Mouse (Mus musculus) retina, adult 2 months (tissue): ENCODE measurements around the gene Fstl4.

Experiments
- DNase-seq: peaks from one replicate; pipeline ENCODE4 v3.0.0-alpha.2; 2012; ENCODE audit warnings: low read depth, low spot score

The Fstl4 gene

DNA sequence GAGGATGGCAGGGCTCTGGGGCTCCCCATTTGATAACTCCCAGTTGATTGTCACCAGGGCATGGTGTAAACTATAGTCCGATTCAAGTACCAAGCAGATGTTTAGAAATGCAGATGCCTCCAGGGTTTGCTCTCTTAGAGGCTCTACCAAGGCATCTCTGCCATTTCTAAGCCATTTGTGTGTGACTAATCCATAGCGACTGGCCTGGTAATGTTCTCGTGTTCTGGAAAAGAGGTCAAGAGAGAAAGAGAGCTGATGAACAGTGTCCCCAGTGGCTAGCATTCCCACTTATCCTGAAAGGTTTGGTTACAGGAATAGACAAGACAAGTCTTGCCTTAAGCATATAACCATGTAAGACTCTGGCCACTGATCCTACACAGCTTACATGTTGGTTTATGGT is 3.5 kb downstream of the Fstl4 start:
- peak; percentile 9 for DNase-seq

- DNase-seq = no peak
Observed at GRCm38 (mm10) chr11:52773073-52773472, 8.6 kb downstream of the Fstl4 start.

DNA sequence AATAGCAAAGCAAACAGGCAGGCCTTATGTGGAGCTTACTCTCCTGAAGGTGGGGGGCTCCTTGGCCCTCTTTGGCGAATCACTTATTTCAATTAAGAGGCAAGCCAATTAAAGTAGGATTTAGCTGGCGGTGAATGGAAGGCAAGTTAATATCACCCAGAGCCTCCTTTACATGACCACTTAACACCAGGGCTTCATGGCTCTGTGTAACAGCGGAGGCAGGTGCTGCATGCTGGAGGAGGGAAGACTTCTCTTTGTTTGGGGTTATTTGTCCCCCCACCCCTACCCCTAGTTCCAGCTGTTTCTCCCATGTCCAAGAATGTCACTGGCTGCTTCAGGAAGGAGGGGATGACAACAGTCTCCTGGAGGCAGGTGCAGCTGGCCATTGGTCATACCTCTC is 10.9 kb downstream of the Fstl4 start:
- DNase-seq = no peak

GRCm38 (mm10) chr11:52782426-52782825 is 18.0 kb downstream of the Fstl4 start:
- no peak for DNase-seq

DNA sequence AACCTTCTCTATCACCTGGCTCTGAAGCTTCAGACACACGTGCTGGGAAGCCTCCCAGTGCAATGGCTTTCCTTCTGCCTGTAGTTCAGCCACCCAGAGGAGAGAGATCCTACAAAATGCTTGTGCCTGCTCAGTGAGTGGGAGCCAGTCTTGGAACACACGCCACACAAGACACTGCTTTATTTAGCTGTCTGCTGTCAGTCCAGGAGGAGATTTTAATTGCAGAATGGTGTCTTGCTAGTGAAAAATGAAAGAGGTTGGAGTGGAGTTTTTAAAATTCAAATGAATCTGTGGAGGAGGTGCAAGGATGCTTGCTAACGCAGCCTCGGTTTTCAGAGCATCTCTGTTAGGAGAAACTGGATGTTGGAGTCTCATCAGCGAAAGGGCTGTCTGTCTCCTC is 29.9 kb downstream of the Fstl4 start:
- DNase-seq = no peak

DNA sequence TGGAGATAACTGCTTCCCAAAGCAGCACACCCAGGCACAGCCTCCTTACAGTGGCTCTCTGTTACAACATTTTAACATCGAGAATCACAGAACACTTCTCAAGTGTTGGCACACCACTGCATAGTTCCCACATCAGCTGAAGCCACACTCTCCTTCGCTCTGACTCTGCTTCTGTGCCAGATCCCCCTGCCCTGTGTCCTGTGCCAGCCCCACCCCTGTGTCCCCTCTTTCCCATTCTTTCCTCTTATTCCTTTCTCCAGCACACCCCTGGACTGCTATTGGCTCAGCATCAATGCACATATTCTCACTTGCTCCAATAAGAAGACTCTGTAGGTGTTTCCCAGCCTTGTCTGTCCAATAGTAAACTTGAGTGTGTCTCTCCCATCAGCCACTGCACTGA is 45.1 kb downstream of the Fstl4 start:
- no peak for DNase-seq

- DNase-seq = no peak
Observed at GRCm38 (mm10) chr11:52816004-52816403, 51.6 kb downstream of the Fstl4 start.

GRCm38 (mm10) chr11:52820336-52820905 is 56.0 kb downstream of the Fstl4 start:
- no peak for DNase-seq

GRCm38 (mm10) chr11:52826591-52826990 is 62.2 kb downstream of the Fstl4 start:
- no peak for DNase-seq

- DNase-seq = no peak
Observed at GRCm38 (mm10) chr11:52831631-52832310, 67.3 kb downstream of the Fstl4 start.

GRCm38 (mm10) chr11:52832311-52832675 is 67.9 kb downstream of the Fstl4 start:
- no peak for DNase-seq

GRCm38 (mm10) chr11:52848691-52849090 is 84.3 kb downstream of the Fstl4 start:
- DNase-seq = no peak

GRCm38 (mm10) chr11:52850071-52850470 is 85.6 kb downstream of the Fstl4 start:
- DNase-seq = no peak

GRCm38 (mm10) chr11:52872846-52873512 is 108.5 kb downstream of the Fstl4 start:
- DNase-seq = no peak

DNA sequence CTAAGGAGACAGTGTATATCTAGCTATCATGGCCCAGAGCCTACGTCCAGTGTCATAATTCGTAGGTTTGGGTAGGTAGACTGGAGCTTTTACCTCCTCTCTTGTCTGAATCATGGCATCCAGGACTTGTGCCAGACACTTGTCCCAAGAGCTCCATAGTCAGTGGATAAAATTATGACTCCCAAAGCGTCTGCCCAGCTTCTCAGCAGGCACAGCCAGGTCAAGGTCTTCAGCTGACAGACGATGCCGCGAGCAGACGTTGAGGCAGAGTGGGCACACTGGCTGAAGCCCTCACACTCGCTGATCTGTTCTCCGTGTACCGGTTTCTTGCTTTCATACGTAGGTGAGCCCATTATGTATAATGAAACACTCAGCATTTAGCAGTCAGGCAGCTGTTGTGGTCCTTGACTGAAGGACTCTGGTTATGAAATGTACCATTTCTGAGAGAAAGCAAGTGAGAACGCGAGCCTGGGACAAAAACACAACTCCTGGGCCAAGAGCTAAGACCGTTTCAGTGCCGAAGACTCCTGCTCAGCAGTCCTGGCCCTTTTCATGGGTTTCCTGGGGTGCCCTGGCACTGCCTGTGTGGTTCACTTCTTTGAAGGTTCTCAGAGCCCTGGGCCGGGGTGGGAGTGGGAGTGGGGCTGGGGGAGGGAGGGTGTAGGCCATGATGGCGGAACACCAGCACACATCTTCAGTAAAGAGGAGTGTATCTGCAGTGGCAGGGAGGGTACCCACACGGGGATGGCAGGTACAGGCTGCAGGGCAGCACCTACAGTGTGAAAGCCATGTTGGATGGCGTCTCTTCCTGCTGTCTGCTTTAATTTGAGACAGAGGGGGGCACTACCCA is 111.7 kb downstream of the Fstl4 start:
- DNase-seq = no peak

DNA sequence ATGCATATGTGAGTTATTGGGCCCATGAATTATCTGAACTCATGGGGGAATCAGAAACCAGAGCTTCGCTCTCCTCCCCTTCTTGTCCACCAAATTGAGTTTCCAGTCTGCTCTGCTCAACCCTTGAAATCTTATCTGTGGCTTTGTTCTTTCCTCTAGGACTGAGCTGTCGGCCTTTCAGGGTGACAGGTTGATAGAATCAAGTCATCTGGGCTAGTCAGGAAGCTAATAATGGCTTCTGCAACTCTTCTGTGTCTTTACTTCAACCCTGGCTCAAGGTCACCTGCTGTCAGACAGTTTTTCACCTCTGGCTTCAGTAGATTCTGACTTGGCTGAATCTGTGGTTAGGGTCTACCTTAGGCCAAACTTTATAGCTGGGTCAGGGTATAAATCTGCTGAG is 113.2 kb downstream of the Fstl4 start:
- no peak for DNase-seq

DNA sequence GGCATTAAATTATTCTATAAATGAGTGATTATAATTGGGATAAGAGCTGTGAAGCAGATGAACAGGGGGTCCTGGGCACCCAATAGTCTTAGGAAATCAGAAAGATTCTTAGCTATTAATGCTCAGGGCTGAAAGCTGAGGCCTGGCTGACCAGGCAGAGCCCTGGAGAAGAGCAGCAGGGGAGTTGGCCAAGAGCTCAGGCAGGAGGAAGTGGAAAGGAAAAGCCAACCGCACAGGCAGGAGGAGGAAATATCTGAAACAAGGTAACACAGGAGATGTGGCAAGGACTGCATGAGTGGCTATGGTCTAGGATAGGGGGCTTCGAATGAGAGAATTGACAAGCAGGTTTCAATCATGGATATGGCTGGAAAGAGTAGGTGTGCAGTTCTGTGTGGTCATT is 115.5 kb downstream of the Fstl4 start:
- DNase-seq = no peak

GRCm38 (mm10) chr11:52886559-52887303 is 122.3 kb downstream of the Fstl4 start:
- no peak for DNase-seq

GRCm38 (mm10) chr11:52888150-52888549 is 123.7 kb downstream of the Fstl4 start:
- no peak for DNase-seq

DNA sequence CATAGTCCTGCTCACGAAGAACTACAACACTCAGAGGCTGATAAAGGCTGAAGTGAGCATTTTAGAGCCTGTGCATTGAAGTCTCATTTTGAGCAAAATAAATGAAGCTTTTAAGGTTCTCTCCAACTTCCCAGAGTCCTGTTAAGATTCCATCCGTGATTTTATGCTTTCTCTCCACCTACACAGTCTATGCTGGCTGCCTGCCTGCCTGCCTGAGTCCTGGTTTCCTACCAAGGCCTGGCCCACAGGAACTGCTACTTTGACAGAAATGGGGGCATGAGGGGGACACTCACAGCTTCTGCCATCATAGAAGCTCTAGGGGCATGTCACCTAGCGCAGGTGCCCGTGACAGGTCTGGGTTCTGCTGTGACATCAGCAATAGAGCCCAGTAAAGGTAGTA is 125.1 kb downstream of the Fstl4 start:
- DNase-seq = no peak

DNA sequence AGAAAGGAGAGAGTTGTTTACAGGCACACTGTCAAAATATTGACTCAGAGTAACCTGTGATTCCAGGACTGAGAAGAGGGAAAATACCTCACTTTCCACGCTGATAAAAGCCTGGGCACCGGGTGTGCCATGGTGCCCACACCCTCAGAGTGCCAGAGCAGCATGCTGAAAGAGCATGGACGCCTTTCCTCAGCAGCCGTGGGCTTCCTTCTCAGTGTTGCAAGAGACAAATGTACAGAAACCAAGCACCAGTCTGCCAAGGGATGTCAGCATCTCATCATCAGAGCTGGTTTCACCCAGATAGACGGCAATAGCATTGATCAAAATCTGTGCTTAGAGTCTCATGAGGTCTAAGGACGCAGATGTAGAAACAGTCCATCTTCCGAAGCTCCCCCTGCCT is 125.7 kb downstream of the Fstl4 start:
- DNase-seq = no peak

DNA sequence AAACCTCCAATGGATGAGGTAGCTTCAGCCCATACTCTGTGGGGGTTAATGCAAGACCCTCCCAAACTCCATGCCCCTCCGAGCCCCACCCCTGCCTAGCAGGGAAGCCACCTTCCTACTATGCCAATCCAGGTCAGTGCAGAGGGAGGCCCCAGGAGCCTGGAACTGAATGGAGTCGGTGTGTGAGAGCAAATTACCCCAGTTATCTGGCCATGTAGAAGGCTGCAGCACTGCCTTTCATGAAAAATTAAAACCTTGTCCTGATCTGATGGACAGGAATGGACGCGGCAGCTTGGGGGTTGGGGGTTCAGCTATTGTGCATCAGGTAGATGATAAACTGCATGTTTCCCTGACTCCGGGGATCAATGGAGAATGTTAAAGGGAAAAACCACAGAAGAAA is 139.7 kb downstream of the Fstl4 start:
- no peak for DNase-seq
